Mouse (Mus musculus) testis, postnatal 14 days (tissue): ENCODE results near the gene Tnfrsf26.
"Not testable (repeated sequence)": the region's sequence is repeated elsewhere in the genome, so short reads cannot be mapped to it uniquely, and the experiment has no call there.

Experiments used
- DNase-seq: peaks from one replicate; pipeline ENCODE4 v3.0.0; 2021; ENCODE audit warnings: low spot score

Gene Tnfrsf26

GRCm38 (mm10) chr7:143628540-143628939 lies at the start of gene Tnfrsf26:
Tnfrsf26 (minus strand) TSS chr7:143628722.
- no peak for DNase-seq

- DNase-seq: no peak
These were observed 38.1 kb upstream of the Tnfrsf26 start for GRCm38 (mm10) chr7:143666427-143667311.

GRCm38 (mm10) chr7:143663470-143663869 lies 34.9 kb upstream of the Tnfrsf26 start:
- DNase-seq: no peak

- no peak for DNase-seq
These were observed 32.3 kb upstream of the Tnfrsf26 start for GRCm38 (mm10) chr7:143660797-143661196.

GRCm38 (mm10) chr7:143649769-143650346 lies 21.3 kb upstream of the Tnfrsf26 start:
- DNase-seq: not testable (repeated sequence)

- peak; percentile 82 for DNase-seq
These were observed 20.7 kb upstream of the Tnfrsf26 start, which contains the start of gene Tnfrsf22 for GRCm38 (mm10) chr7:143649034-143649768. Tnfrsf22 (minus strand) TSS chr7:143649661.

- DNase-seq: not testable (repeated sequence)
These were observed 15.4 kb upstream of the Tnfrsf26 start for GRCm38 (mm10) chr7:143643949-143644348.

GRCm38 (mm10) chr7:143636674-143637073 lies 8.2 kb upstream of the Tnfrsf26 start:
- DNase-seq: no peak

GRCm38 (mm10) chr7:143631503-143631902 lies 3.0 kb upstream of the Tnfrsf26 start:
- no peak for DNase-seq

- DNase-seq: no peak
These were observed 979 bp upstream of the Tnfrsf26 start for GRCm38 (mm10) chr7:143629501-143629900.

GRCm38 (mm10) chr7:143627555-143628286 lies 801 bp downstream of the Tnfrsf26 start:
- DNase-seq: no peak

GRCm38 (mm10) chr7:143626178-143626577 lies 2.3 kb downstream of the Tnfrsf26 start:
- no peak for DNase-seq

GRCm38 (mm10) chr7:143625151-143625550 lies 3.4 kb downstream of the Tnfrsf26 start:
- DNase-seq: no peak

GRCm38 (mm10) chr7:143624561-143624960 lies 4.0 kb downstream of the Tnfrsf26 start:
- no peak for DNase-seq

- DNase-seq: no peak
These were observed 7.6 kb downstream of the Tnfrsf26 start for GRCm38 (mm10) chr7:143620951-143621350.

- no peak for DNase-seq
These were observed 14.0 kb downstream of the Tnfrsf26 start for GRCm38 (mm10) chr7:143614404-143615135.

GRCm38 (mm10) chr7:143612215-143612614 lies 16.3 kb downstream of the Tnfrsf26 start:
- no peak for DNase-seq

GRCm38 (mm10) chr7:143605321-143605720 lies 23.2 kb downstream of the Tnfrsf26 start:
- DNase-seq: no peak

- no peak for DNase-seq
These were observed 23.6 kb downstream of the Tnfrsf26 start for GRCm38 (mm10) chr7:143604889-143605288.

GRCm38 (mm10) chr7:143601705-143602104 lies 26.8 kb downstream of the Tnfrsf26 start:
- no peak for DNase-seq

GRCm38 (mm10) chr7:143600231-143600740 lies 28.2 kb downstream of the Tnfrsf26 start:
- no peak for DNase-seq
